Mouse (Mus musculus) frontal cortex, postnatal 36 days (tissue): Measurements from ENCODE around the gene Tkt.
A peak's percentile ranks its signal among the peaks of the same experiment; 100 is the strongest.
"Not testable (repeated sequence)": the region's sequence is repeated elsewhere in the genome, so short reads cannot be mapped to it uniquely, and the experiment has no call there.

Experiments used
- DNase-seq, 2 experiments: peaks; one replicate each; pipeline ENCODE4 v3.0.0; 2022; ENCODE audit warnings: low spot score in 2 of 2

Gene Tkt

DNA sequence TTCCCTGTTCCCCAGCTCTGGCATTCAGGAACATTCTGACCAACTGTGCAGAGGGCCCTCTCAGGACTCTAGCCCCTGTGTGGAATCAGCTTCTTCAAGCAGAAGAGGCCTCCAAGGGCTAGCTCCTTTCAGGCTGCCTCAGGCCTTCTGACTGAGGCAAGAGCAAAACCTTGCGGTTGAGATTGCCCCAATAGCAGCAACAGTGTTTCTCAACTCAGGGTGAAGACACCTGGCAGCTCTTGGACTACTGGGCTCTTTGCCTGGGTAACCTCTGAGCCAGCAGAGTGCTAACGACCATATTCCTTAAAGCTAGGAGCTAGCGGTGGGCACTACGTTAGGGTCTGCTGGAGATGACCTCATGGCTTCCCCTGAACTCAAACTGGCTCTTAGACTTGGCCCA lies 5.0 kb downstream of the Tkt start:
- DNase-seq = no peak

DNA sequence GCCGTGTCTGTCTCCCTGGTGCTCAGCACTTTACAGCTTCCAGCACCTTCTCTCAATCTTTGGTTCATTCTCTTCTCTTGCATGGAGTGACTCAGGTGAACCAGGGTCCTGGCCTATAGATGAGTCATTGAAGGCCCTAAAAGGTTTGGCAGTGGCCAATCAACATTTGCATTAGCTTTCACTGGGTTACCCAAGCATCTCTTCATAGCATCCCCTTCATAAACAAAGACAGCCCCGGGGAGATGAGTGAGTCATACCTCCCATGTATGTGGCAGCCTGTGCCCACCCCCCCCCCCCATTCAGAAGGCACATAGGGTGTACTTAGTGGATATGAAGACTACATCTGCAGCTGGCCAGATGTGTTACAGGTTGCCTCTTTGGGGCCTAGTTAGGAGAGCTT lies 8.5 kb downstream of the Tkt start:
- no peak for DNase-seq

- DNase-seq = no peak
These were observed 9.6 kb downstream of the Tkt start for GRCm38 (mm10) chr14:30557730-30558129.

DNA sequence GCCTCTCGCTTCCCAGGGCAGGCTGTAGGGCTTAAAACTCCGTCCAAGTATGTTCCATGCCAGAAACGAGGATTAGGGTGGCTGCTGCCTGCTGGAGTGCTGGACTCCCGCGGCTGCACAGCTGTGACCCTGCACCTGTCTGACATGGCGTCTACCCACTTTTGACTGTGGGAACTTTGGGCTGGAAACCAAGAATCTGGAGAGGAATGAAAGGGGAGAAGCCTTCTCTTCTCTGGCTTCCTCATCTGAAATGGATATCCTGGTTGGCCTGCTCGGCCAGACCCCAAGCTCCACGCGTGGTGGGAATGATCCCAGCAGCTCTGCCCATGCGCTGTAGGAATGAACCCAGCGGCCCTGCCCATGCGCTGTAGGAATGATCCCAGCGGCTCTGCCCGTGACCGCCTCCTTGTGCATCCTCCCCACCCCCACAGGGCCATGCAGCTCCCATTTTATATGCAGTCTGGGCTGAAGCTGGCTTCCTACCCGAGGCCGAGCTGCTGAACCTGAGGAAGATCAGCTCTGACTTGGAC lies 11.2 kb downstream of the Tkt start:
- no peak for DNase-seq

DNA sequence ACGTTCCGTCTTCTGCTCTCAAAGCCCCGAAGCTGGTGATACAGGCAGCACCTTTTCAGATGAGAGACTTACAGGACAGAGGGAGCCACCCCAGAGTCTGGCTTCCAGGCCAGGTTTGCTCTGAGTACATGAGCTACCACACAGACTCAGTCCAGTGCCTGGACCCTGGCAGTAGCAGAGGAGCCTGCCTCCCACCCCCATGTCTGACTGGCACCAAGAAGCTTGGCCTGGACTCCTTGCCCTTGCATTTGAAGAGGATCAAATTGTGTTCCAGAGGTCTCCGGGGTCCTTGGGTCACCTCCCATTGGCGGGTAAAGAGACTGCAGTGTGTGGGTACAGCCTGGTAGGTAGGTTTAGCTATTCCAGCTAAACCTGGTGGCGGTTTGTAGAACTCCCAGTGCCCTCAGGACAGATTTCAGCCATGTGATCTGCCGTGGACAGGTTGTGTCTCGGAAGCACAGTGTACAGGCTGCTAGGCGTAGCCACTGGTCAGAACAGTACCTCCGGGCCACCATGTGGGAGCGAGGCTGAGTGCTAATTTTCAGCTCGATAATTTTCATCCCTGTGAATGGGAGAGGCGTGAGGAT lies 12.7 kb downstream of the Tkt start:
- no peak for DNase-seq

DNA sequence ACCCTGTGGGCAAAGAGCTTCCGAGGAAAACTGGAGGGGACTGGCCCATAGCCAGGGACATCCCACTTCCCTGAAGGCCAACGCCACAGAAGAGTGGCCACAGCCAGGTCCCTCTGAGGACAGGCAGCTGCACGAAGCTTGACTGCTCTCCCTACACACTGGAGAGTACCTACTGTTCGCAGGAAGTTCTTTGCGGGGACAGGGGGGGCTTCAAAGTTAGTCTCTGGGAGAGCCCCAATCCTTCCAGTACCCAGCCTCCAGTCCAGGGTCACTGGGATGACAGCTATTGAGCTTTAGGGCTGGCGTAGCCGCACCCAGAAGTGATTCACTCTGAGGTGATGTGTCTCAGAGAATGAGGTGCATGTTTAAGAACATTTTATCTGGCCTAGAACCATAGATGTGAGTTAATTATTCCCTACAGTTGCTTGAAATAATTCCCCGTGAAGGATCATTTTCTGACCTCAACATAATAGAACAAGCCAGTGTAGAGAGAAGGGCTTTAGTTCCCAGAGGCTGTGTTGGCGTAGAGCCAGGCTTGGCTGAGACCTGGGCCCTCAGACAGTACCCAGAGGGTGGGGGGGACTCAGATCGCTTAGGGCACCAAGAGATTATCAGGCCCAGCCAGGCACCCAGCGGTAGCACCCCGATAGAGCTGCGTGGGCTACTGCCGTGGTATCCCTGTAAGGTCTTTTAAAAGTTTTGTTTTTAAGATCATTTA lies 13.5 kb downstream of the Tkt start:
- no peak for DNase-seq

- DNase-seq = no peak
These were observed 14.2 kb downstream of the Tkt start for GRCm38 (mm10) chr14:30562343-30562742.

- peak; percentile 42 to 43 for DNase-seq
These were observed 16.3 kb downstream of the Tkt start for GRCm38 (mm10) chr14:30564451-30564850.

DNA sequence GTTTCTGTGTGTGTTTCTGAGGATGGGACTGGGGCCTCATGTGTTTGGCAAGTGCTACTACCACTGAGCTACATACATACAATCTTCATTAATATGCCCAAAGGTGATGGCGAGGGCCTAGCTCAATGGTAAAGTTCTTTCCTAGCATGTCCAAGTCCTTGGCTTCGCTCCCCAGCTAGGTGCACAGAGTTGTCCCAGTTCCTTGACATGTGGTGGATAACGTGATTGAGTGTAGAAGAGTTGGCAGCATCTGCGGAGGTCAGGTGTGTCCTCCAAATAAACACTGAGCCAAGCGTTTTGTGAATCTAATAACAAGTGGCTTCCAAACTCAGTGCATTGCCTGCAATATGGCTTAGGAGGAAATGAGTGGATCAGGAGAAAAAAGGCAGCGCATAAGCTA lies 18.2 kb downstream of the Tkt start:
- no peak for DNase-seq

GRCm38 (mm10) chr14:30568016-30568415 lies 19.9 kb downstream of the Tkt start:
- DNase-seq = no peak

GRCm38 (mm10) chr14:30570303-30570702 lies 22.1 kb downstream of the Tkt start:
- no peak for DNase-seq

DNA sequence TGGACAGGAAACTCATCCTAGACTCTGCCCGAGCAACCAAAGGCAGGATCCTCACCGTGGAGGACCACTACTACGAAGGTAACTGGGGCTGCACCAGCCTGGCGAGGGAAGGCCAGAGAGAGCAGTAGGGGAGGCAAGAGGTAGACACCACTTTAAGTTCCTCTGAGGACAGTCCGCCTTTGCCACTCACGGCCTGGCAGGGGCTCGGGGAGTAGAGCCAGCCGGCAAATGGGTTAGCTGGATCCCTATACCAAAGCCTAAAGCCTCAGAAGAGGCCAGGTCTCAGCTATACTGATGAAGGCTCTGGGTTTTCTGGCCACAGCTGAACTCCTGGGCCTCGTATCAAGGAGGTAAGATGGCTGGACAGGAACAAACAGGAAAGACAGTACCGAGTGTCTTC lies 24.1 kb downstream of the Tkt start:
- no peak for DNase-seq

- no peak for DNase-seq
These were observed 25.1 kb downstream of the Tkt start for GRCm38 (mm10) chr14:30573235-30573634.

DNA sequence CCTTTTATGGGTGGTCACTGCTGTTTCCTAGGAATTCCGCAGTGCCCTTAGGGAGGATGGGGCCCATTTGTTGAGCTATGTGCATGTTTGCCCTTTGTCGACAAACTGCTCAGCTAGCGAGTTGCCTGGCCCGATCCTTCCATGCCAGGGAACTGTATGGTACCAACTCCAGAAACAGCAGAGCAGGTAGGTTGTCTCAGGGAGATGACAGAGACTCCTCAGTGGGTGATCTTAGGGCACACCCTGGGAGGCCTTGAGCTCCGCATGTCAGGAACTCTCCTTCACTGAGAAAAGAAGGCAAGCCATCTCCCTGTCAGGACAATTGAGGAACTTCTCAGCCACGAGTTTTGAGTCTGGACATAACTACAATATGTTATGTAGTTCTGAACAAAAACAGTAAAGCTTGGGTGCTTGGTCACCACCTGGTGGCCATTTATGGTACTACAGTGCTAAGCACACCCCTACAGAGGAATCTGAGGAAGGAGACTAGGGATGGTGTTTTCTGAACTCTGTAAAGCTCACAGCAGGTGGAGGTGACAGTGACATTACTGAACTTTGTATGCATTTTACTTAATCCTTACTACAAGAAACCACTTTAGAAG lies 25.9 kb downstream of the Tkt start:
- DNase-seq = peak; percentile 79 to 86

DNA sequence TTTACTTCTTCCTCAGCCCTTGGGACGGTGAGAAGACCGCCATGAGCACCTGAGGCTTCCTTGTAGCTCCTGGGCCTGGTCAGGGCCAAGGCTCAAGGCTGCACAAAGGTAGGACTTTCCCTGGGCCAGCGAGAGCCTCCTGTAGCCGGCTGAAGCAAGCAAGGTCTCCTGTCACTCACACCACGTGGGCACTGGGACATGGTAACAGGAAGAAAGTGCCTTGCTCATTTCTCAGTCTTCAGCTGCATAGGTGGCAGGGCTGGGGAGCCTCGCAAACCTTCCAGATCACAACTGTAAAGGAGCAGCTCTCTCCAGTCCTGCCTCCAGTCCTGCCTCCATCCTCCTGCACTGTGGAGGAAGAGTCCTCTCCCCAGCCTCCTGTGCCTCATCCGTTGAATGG lies 27.6 kb downstream of the Tkt start:
- no peak for DNase-seq

- DNase-seq = no peak
These were observed 28.1 kb downstream of the Tkt start for GRCm38 (mm10) chr14:30576260-30576659.

- DNase-seq = not testable (repeated sequence)
These were observed 29.3 kb downstream of the Tkt start for GRCm38 (mm10) chr14:30577303-30578062.

GRCm38 (mm10) chr14:30579180-30579579 lies 31.0 kb downstream of the Tkt start:
- DNase-seq = no peak

DNA sequence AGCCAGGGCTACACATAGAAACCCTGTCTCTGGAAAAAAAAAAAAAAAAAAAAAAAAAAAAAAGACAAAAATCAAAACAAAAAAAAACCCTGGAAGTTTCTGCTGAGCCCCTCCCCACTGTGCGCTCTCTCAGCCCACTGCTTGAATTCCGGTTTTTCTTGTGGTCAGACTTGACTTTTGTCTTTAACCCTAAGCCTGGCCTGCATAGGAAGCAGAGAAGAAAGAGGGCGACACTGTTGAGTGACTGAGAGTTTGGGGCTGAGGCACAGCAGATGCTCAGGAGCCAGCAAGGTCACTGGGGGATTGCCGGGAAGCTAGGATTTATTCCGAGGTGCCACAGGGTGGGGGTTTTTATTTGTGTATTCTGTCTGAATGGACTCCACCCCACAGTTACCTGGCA lies 31.7 kb downstream of the Tkt start:
- DNase-seq = no peak

DNA sequence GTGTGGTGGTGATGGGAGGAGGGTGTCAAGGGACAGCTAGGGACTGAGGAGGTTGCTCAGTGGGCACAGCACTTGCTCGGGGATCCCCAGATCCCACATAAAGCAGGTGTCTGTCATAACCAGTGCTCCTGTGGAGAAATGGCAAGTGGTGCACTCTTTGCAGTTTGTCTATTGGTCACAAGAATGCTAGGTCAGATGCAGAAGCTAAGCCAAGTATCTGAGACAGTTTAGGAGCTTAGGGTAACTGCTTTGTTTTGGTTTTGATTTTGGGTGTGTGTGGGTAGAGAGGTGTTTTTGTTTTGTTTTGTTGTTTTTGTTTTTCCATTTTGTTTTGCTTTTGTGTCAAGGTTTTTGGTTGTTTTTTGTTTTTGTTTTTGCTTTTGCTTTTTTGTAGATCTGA lies 33.1 kb downstream of the Tkt start:
- no peak for DNase-seq

DNA sequence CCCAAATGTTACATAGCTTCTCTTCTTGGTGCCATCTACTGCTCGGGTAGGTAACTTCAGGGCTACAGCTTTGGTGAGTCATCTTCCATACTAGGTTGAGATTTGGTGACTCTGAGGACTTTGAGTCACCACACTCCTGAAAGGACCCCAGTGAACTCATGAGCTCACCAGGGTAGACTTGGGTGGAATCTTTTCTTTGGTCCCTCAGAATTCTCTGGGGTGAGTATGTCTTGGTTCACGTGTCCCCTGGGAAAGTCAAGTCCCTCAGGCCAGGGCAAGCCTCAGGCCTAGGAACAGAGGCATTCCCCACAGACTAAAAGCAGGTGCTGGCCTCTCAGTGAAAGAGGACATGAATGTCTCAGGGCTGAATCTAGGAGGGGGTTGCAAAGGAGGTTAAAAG lies 35.9 kb downstream of the Tkt start:
- no peak for DNase-seq

- DNase-seq = no peak
These were observed 36.5 kb downstream of the Tkt start for GRCm38 (mm10) chr14:30584497-30585251.
